Comparison of ENCODE assay signal across 7 mouse cellular contexts in genomic region chr4:141204580-141205061, GRCm38 (mm10). TPM values are rescaled to one million over a fixed set of nuclear protein-coding genes. Genes with fewer than 3 reads are reported as not detected.
DNase-seq lines count a peak whose midpoint lies in the region; ATAC-seq and TF ChIP-seq lines count a peak whose summit lies in the region.

No protein-coding gene starts in this region.

- H3K27ac ChIP-seq in MEL (ENCODE audit: control insufficient read depth, low read depth, low read length), result no peak overlapping the region
- H3K27ac ChIP-seq in embryonic facial prominence, embryonic 13.5 days, result peak overlapping the region; percentile 30; the same call in 1 of the 2 replicates
- H3K27ac ChIP-seq in stomach, embryonic 16.5 days (ENCODE audit: low read length), result peak overlapping the region; percentile 12; the same call in 1 of the 2 replicates

- peak; percentile 18 to 53 (median 49); a peak in 4 of 6 replicates for TF ChIP-seq CTCF in MEL (IDR thresholded peaks at IDR 0.05 in 2 of 3, conservative IDR thresholded peaks at IDR 0.05 in 1 of 3; ENCODE audit: control insufficient read depth in 1 of 3, insufficient read depth in 1 of 3, low read depth in 2 of 3, low read length in 3 of 3, poor library complexity in 1 of 3, severe bottlenecking in 1 of 3)

- no peak for TF ChIP-seq EP300 in MEL (IDR thresholded peaks at IDR 0.05; ENCODE audit: low read depth in 1 of 2, low read length in 2 of 2)

- H3K4me3 ChIP-seq in MEL (ENCODE audit: control insufficient read depth in 1 of 2, insufficient read depth in 1 of 2, low read depth in 2 of 2, low read length in 2 of 2), result no peak overlapping the region
- H3K4me3 ChIP-seq in embryonic facial prominence, embryonic 13.5 days, result no peak overlapping the region
- H3K4me3 ChIP-seq in stomach, embryonic 16.5 days (replicated peaks; ENCODE audit: low read length), result no peak overlapping the region

- 65% methylated on average over 4 of the region's 4 CpGs for WGBS in embryonic facial prominence, embryonic 13.5 days
- WGBS in stomach, embryonic 16.5 days, result 58% methylated on average over 4 of the region's 4 CpGs

- no peaks in the 10 kb centered on the region for H3K9me3 ChIP-seq in MEL (replicated peaks; ENCODE audit: insufficient read depth, low read length)
- H3K9me3 ChIP-seq in embryonic facial prominence, embryonic 13.5 days, result no peaks in the 10 kb centered on the region
- no peaks in the 10 kb centered on the region for H3K9me3 ChIP-seq in stomach, embryonic 16.5 days (replicated peaks; ENCODE audit: control insufficient read depth, low read length)

- no peak overlapping the region for H3K9ac ChIP-seq in MEL (ENCODE audit: control insufficient read depth, low read depth, low read length, poor library complexity, severe bottlenecking)
- no peak overlapping the region for H3K9ac ChIP-seq in embryonic facial prominence, embryonic 13.5 days
- H3K9ac ChIP-seq in stomach, embryonic 16.5 days (ENCODE audit: low read length), result no peak overlapping the region

- peak; percentile 41 to 47 for DNase-seq in left cerebral cortex, adult 18-20 months (ENCODE audit: low spot score in 2 of 2)
- no peak for DNase-seq in left cerebral cortex, adult 8-10 months (ENCODE audit: low spot score in 2 of 2)
- peak; percentile 43 for DNase-seq in MEL (ENCODE audit: low read depth, low spot score)
- DNase-seq in layer of hippocampus, postnatal 25 days (ENCODE audit: extremely low spot score in 1 of 2, low spot score in 1 of 2), result peak; percentile 34 to 59
- no peak for DNase-seq in urinary bladder, postnatal 25 days (ENCODE audit: low spot score)

- H3K36me3 ChIP-seq in MEL (ENCODE audit: control insufficient read depth in 1 of 2, insufficient read depth in 2 of 2, low read length in 2 of 2), result no peaks in the 10 kb centered on the region
- H3K36me3 ChIP-seq in embryonic facial prominence, embryonic 13.5 days, result peaks cover 55% of the 10 kb centered on the region
- H3K36me3 ChIP-seq in stomach, embryonic 16.5 days (ENCODE audit: control insufficient read depth, insufficient read depth, low read length), result 0 out of 2 replicates have a peak, but pooled peaks cover 4% of the 10 kb centered on the region

- peak; percentile 54 for TF ChIP-seq RAD21 in MEL (IDR thresholded peaks at IDR 0.05; ENCODE audit: low read depth, low read length)

- no peaks in the 10 kb centered on the region for H3K79me2 ChIP-seq in MEL (ENCODE audit: control insufficient read depth, insufficient read depth, low read length, poor library complexity)

- H3K4me2 ChIP-seq in embryonic facial prominence, embryonic 13.5 days, result no peak overlapping the region
- H3K4me2 ChIP-seq in stomach, embryonic 16.5 days (ENCODE audit: low read depth, low read length), result no peak overlapping the region

- peak; percentile 71; the same call in 1 of the 2 replicates for ATAC-seq in embryonic facial prominence, embryonic 13.5 days (ENCODE audit: insufficient number of reproducible peaks, insufficient read depth, low FRiP score, low TSS enrichment, low read depth)
- peak; percentile 75; the same call in 1 of the 2 replicates for ATAC-seq in stomach, embryonic 16.5 days (ENCODE audit: insufficient read depth, low FRiP score)

- H3K4me1 ChIP-seq in MEL (ENCODE audit: control insufficient read depth in 1 of 2, insufficient read depth in 2 of 2, low read length in 2 of 2), result no peaks in the 10 kb centered on the region
- 0 out of 2 replicates have a peak, but pooled peaks cover 5% of the 10 kb centered on the region for H3K4me1 ChIP-seq in embryonic facial prominence, embryonic 13.5 days
- H3K4me1 ChIP-seq in stomach, embryonic 16.5 days (ENCODE audit: control insufficient read depth, insufficient read depth, low read length), result no peaks in the 10 kb centered on the region

- no peak for TF ChIP-seq POLR2A in MEL (IDR thresholded peaks at IDR 0.05; ENCODE audit: control insufficient read depth in 1 of 2, insufficient read depth in 1 of 2, low read depth in 1 of 2, low read length in 2 of 2, poor library complexity in 1 of 2)

- H3K27me3 ChIP-seq in MEL (ENCODE audit: control insufficient read depth in 1 of 2, insufficient read depth in 2 of 2, low read length in 2 of 2), result no peaks in the 10 kb centered on the region
- no peaks in the 10 kb centered on the region for H3K27me3 ChIP-seq in embryonic facial prominence, embryonic 13.5 days
- H3K27me3 ChIP-seq in stomach, embryonic 16.5 days (ENCODE audit: control insufficient read depth, insufficient read depth, low read length), result no peaks in the 10 kb centered on the region

TF ChIP-seq in MEL, 35 proteins besides CTCF, POLR2A, EP300 and RAD21:
- TF ChIP-seq GATA1 (IDR thresholded peaks at IDR 0.05; ENCODE audit: low read depth, low read length) (no peak), BHLHE40 (IDR thresholded peaks at IDR 0.05; ENCODE audit: borderline replicate concordance, low read depth, low read length) (no peak), ZC3H11A (IDR thresholded peaks at IDR 0.05; ENCODE audit: low read depth, low read length) (0 out of 2 replicates have a peak, but pooled peaks have one; percentile 7), USF1 (IDR thresholded peaks at IDR 0.05; ENCODE audit: low read depth, low read length) (no peak), SMC3 (IDR thresholded peaks at IDR 0.05; ENCODE audit: low read depth, low read length) (peak; percentile 31)

RNA-seq across cellular contexts. Expression of gene Rsg1, which starts 9.1 kb away (rescaled TPM):
- total RNA-seq in left cerebral cortex, adult 18-20 months (2021), result 1 to 10 TPM; 3.6 to 4.3 TPM
- 1 to 10 TPM; 3.3 to 5.0 (median 4.1) TPM for total RNA-seq in left cerebral cortex, adult 8-10 months (2022)
- total RNA-seq in MEL (2012; rRNA removed), result 3.7 and 5.8 TPM in 2 replicates
- 1 to 10 TPM in 1 of 2 experiments, not detected in 1; 4.8 TPM for polyA plus RNA-seq in MEL (2012; ENCODE audit: insufficient read depth in 1 of 2, insufficient read length in 2 of 2, low read depth in 1 of 2, low replicate concordance in 2 of 2, missing spikeins in 1 of 2)
- 7.4 and 7.9 TPM in 2 replicates for polyA plus RNA-seq in embryonic facial prominence, embryonic 13.5 days (2015; fragmentation: Nextera tagmentation; extraction: Ambion mirVana)
- 1 to 10 TPM; 2.7 to 4.0 TPM for total RNA-seq in layer of hippocampus, postnatal 25 days (2021)
- 5.5 and 5.6 TPM in 2 replicates for polyA plus RNA-seq in stomach, embryonic 16.5 days (2015; fragmentation: Nextera tagmentation; extraction: Ambion mirVana)

RNA-seq across cellular contexts. Expression of gene Arhgef19, which starts 34.7 kb away (rescaled TPM):
- total RNA-seq in left cerebral cortex, adult 18-20 months (2021), result 10 to 100 TPM; 17.9 to 21.2 TPM
- 10 to 100 TPM; 13.7 to 18.3 (median 15.8) TPM for total RNA-seq in left cerebral cortex, adult 8-10 months (2022)
- 0.03 TPM in 1 of 2 replicates, not detected in the other for total RNA-seq in MEL (2012; rRNA removed)
- polyA plus RNA-seq in MEL (2012; ENCODE audit: insufficient read depth in 1 of 2, insufficient read length in 2 of 2, low read depth in 1 of 2, low replicate concordance in 2 of 2, missing spikeins in 1 of 2), result under 1 TPM in 1 of 2 experiments, not detected in 1; 0.78 TPM
- polyA plus RNA-seq in embryonic facial prominence, embryonic 13.5 days (2015; fragmentation: Nextera tagmentation; extraction: Ambion mirVana), result 18.9 and 23.3 TPM in 2 replicates
- total RNA-seq in layer of hippocampus, postnatal 25 days (2021), result 10 to 100 TPM; 15.1 to 21.6 TPM
- polyA plus RNA-seq in stomach, embryonic 16.5 days (2015; fragmentation: Nextera tagmentation; extraction: Ambion mirVana), result 16.1 and 18.9 TPM in 2 replicates

RNA-seq across cellular contexts. Expression of gene Fbxo42, which starts 56.9 kb away (rescaled TPM):
- 10 to 100 TPM; 30.1 to 31.5 TPM for total RNA-seq in left cerebral cortex, adult 18-20 months (2021)
- total RNA-seq in left cerebral cortex, adult 8-10 months (2022), result 10 to 100 TPM; 25.8 to 31.5 (median 27.5) TPM
- 10.1 and 11.2 TPM in 2 replicates for total RNA-seq in MEL (2012; rRNA removed)
- 100 to 1,000 TPM in 1 of 2 experiments, 10 to 100 TPM in 1; 23.1 to 260 TPM for polyA plus RNA-seq in MEL (2012; ENCODE audit: insufficient read depth in 1 of 2, insufficient read length in 2 of 2, low read depth in 1 of 2, low replicate concordance in 2 of 2, missing spikeins in 1 of 2)
- polyA plus RNA-seq in embryonic facial prominence, embryonic 13.5 days (2015; fragmentation: Nextera tagmentation; extraction: Ambion mirVana), result 23.3 and 24.2 TPM in 2 replicates
- total RNA-seq in layer of hippocampus, postnatal 25 days (2021), result 10 to 100 TPM; 25.2 to 25.8 TPM
- polyA plus RNA-seq in stomach, embryonic 16.5 days (2015; fragmentation: Nextera tagmentation; extraction: Ambion mirVana), result 18.3 and 22.0 TPM in 2 replicates

Comparison
In these comparisons a context has a peak if more than half of its experiments do, and no peak if none do; other contexts are left out.
1. DNase-seq: peak in left cerebral cortex, adult 18-20 months (2 of 2), MEL (single experiment) and layer of hippocampus, postnatal 25 days (2 of 2); none in left cerebral cortex, adult 8-10 months (0 of 2) and urinary bladder, postnatal 25 days (single experiment).
2. RNA of gene Arhgef19, which starts 34.7 kb away (total RNA-seq): 15.1 to 21.6 TPM in layer of hippocampus, postnatal 25 days, 17.9 to 21.2 TPM in left cerebral cortex, adult 18-20 months and 13.7 to 18.3 TPM in left cerebral cortex, adult 8-10 months; 0.03 TPM in MEL; every median in the first group is over 10 times any median in the second.